Mouse (Mus musculus): ENCODE measurements around the gene Dennd5a. TPM values are rescaled to one million over a fixed set of nuclear protein-coding genes. Genes with fewer than 3 reads are reported as not detected.

The Dennd5a gene
- total and polyA plus RNA-seq, 3 experiments: 106 to 136 (median 106) TPM

DNA sequence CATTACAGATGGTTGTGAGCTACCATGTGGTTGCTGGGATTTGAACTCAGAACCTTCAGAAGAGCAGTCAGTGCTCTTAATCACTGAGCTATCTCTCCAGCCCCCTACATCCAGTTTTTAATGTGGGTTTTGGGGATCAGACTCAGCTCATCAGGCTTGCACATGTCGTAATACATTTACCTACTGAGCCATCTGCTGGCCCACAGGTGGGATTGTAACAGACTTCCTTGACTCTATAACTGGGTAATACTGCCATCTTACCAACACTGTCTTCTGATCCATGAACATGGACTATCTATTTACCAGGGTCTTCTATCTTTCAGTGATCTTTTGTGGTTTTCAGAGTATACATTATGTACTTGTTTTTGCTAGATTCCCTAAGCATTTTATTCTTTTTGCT lies 74.0 kb downstream of the Dennd5a start:
- TF ChIP-seq CTCF (IDR thresholded peaks at IDR 0.05) (peak; percentile 41), POLR2A (IDR thresholded peaks at IDR 0.05; ENCODE audit: insufficient read depth, low read depth, low read length) (no peak)
- Histone ChIP-seq H3K36me3 (ENCODE audit: control insufficient read depth, insufficient read depth, low read length) (no peaks in the 10 kb centered on the region), H3K27ac (no peak overlapping the region), H3K4me3 (no peak overlapping the region), H3K4me1 (ENCODE audit: control insufficient read depth, insufficient read depth, low read length) (no peaks in the 10 kb centered on the region), H3K79me2 (replicated peaks; ENCODE audit: control insufficient read depth, insufficient read depth, low read length) (no peaks in the 10 kb centered on the region), H3K9ac (ENCODE audit: low read depth, low read length) (no peak overlapping the region), H3K27me3 (ENCODE audit: control insufficient read depth, insufficient read depth, low read length) (no peaks in the 10 kb centered on the region)
- intact Hi-C loops (cut with DNase I): no loop called here
- no peak for DNase-seq
- WGBS: 89% methylated on average over 1 of the region's 1 CpGs

DNA sequence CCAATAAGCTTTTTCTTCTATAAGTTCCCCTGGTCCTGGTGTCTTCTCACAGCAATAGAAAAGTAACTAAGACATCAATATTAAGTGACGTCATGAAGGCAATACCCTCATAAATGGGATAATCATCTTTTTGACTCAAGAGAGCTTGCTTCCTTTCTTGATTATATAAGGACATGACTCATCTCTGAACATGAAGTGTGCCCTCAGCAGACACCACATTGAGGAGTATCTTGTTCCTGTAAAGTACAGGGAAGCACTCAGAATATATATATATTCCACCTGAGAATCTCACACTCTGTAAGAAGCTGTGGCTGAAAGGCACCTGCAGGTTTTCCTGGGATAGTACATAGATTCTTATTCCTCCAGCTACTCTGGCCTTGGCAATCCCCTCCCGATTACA lies 77.7 kb downstream of the Dennd5a start:
- intact Hi-C loops (cut with DNase I): no loop called here
- H3K27me3 ChIP-seq (ENCODE audit: control insufficient read depth, insufficient read depth, low read length): no peaks in the 10 kb centered on the region
- H3K4me3 ChIP-seq: no peak overlapping the region
- peaks cover 5% of the 10 kb centered on the region for H3K4me1 ChIP-seq (ENCODE audit: control insufficient read depth, insufficient read depth, low read length)
- H3K36me3 ChIP-seq (ENCODE audit: control insufficient read depth, insufficient read depth, low read length): no peaks in the 10 kb centered on the region
- H3K27ac ChIP-seq: no peak overlapping the region
- no peak for TF ChIP-seq POLR2A (IDR thresholded peaks at IDR 0.05; ENCODE audit: insufficient read depth, low read depth, low read length)
- TF ChIP-seq EP300 (IDR thresholded peaks at IDR 0.05; ENCODE audit: insufficient read depth, low read depth, low read length): no peak
- no peak for TF ChIP-seq CTCF (IDR thresholded peaks at IDR 0.05)
- H3K9ac ChIP-seq (ENCODE audit: low read depth, low read length): no peak overlapping the region
- WGBS: 64% methylated on average over 2 of the region's 2 CpGs
- no peaks in the 10 kb centered on the region for H3K79me2 ChIP-seq (replicated peaks; ENCODE audit: control insufficient read depth, insufficient read depth, low read length)
- no peak for DNase-seq

DNA sequence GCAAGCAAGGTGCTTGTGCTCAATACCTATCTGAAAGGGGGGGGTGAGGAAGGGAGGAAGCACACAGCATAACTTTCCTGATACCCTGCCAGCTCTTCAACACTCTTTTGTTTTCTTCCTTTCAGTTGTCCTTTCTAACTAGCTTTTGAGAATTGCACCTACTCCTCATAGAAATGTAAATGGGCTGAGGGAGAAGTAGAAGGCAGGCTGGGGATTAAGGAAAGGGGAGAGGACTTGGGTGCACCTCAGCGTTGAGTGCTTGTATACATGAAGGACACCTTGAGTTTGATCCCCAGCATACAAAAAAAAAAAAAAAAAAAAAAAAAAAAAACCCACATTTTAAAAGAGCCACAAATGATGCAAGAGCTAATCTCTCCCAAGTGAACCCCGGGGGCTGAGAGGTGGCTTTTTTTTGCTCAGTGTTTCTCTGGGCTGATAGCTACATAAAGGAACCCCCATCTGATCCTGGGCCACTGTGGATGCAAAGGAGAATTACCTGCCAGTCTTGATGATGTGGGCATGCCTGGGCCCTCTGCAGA lies 78.6 kb downstream of the Dennd5a start:
- intact Hi-C loops (cut with DNase I): no loop called here
- H3K9ac ChIP-seq (ENCODE audit: low read depth, low read length): no peak overlapping the region
- H3K79me2 ChIP-seq (replicated peaks; ENCODE audit: control insufficient read depth, insufficient read depth, low read length): no peaks in the 10 kb centered on the region
- peaks cover 5% of the 10 kb centered on the region for H3K4me1 ChIP-seq (ENCODE audit: control insufficient read depth, insufficient read depth, low read length)
- no peak for DNase-seq
- TF ChIP-seq CTCF (IDR thresholded peaks at IDR 0.05) (no peak), POLR2A (IDR thresholded peaks at IDR 0.05; ENCODE audit: insufficient read depth, low read depth, low read length) (no peak), EP300 (IDR thresholded peaks at IDR 0.05; ENCODE audit: insufficient read depth, low read depth, low read length) (no peak)
- 62% methylated on average over 2 of the region's 2 CpGs for WGBS
- no peaks in the 10 kb centered on the region for H3K36me3 ChIP-seq (ENCODE audit: control insufficient read depth, insufficient read depth, low read length)
- H3K4me3 ChIP-seq: no peak overlapping the region
- H3K27me3 ChIP-seq (ENCODE audit: control insufficient read depth, insufficient read depth, low read length): no peaks in the 10 kb centered on the region
- H3K27ac ChIP-seq: no peak overlapping the region

DNA sequence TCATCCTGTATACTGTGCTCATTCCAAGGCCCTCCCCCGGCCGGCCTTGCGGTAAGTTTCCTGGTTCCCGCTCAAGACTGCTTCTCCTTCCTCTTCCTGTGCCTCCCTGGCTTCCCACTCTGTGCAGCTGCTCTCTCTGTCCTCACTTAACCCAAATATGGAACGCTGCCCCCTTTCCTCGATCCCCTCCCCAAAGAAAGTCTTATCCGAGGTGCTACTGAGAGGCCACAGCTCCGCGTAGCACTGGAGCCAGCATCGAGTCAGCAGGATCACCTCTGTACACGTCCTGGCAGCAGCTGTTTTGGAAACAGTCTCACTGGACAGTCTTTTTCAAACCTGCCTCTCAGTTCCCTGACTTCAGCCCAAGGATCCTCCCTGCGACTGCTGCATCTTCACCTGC lies 81.1 kb downstream of the Dennd5a start:
- Histone ChIP-seq H3K9ac (ENCODE audit: low read depth, low read length) (0 out of 2 replicates have a peak overlapping the region, but pooled peaks have one; percentile 43), H3K4me3 (no peak overlapping the region), H3K4me1 (ENCODE audit: control insufficient read depth, insufficient read depth, low read length) (peaks cover 5% of the 10 kb centered on the region), H3K27me3 (ENCODE audit: control insufficient read depth, insufficient read depth, low read length) (no peaks in the 10 kb centered on the region), H3K36me3 (ENCODE audit: control insufficient read depth, insufficient read depth, low read length) (no peaks in the 10 kb centered on the region), H3K27ac (no peak overlapping the region), H3K79me2 (replicated peaks; ENCODE audit: control insufficient read depth, insufficient read depth, low read length) (no peaks in the 10 kb centered on the region)
- TF ChIP-seq CTCF (IDR thresholded peaks at IDR 0.05): no peak
- no peak for TF ChIP-seq EP300 (IDR thresholded peaks at IDR 0.05; ENCODE audit: insufficient read depth, low read depth, low read length)
- TF ChIP-seq POLR2A (IDR thresholded peaks at IDR 0.05; ENCODE audit: insufficient read depth, low read depth, low read length): no peak
- no peak for DNase-seq
- intact Hi-C loops (cut with DNase I): no loop called here
- WGBS: 16% methylated on average over 12 of the region's 12 CpGs

DNA sequence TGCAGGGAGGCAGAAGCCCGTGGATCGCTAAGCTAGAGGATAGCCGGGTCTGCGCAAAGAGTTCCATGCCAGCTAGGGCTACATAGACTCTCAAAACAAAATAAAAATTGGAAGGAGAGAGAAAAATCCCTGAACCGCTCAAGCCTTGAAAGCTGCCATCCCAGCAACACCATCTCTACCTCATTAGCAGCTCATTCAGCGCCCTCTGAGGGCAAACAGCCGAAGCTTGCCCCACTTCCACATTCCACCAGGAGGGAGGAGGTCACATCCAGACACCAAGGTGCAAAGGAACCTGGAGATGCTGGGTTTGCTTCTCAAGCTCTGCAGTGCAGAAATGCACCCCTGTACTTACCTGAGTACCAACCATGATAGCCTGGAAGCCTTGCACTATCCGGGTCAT lies 84.2 kb downstream of the Dennd5a start:
- peaks cover 5% of the 10 kb centered on the region for H3K4me1 ChIP-seq (ENCODE audit: control insufficient read depth, insufficient read depth, low read length)
- TF ChIP-seq POLR2A (IDR thresholded peaks at IDR 0.05; ENCODE audit: insufficient read depth, low read depth, low read length): no peak
- TF ChIP-seq CTCF (IDR thresholded peaks at IDR 0.05): peak; percentile 51
- no peaks in the 10 kb centered on the region for H3K79me2 ChIP-seq (replicated peaks; ENCODE audit: control insufficient read depth, insufficient read depth, low read length)
- no peak overlapping the region for H3K27ac ChIP-seq
- H3K4me3 ChIP-seq: no peak overlapping the region
- DNase-seq: no peak
- 79% methylated on average over 8 of the region's 8 CpGs for WGBS
- H3K9ac ChIP-seq (ENCODE audit: low read depth, low read length): no peak overlapping the region
- intact Hi-C loops (cut with DNase I): no loop called here
- no peaks in the 10 kb centered on the region for H3K27me3 ChIP-seq (ENCODE audit: control insufficient read depth, insufficient read depth, low read length)
- no peaks in the 10 kb centered on the region for H3K36me3 ChIP-seq (ENCODE audit: control insufficient read depth, insufficient read depth, low read length)

DNA sequence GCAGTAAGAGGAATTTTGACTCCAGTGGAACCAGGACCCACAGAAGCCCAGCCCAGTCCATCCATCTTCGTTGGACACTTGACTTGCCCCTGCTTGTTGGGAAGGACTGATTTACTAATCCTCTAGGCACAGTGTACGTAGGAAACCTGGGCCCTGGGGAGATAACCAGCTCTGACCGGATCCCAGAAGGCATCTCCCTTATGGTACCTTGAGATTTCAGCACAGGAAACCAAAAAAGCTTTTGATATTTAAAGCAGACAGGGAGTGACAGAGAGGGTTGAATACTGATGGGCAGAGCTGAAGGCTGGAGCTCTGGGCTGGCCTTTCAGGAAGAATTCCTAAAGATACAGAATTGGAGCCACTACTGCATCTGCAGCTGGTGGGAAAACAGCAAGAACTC lies 84.7 kb downstream of the Dennd5a start:
- WGBS: 56% methylated on average over 3 of the region's 3 CpGs
- intact Hi-C loops (cut with DNase I): no loop called here

More for the DNA sequence above, 84.7 kb downstream of the Dennd5a start:
- no peak for TF ChIP-seq CTCF (IDR thresholded peaks at IDR 0.05)
- TF ChIP-seq EP300 (IDR thresholded peaks at IDR 0.05; ENCODE audit: insufficient read depth, low read depth, low read length): no peak
- TF ChIP-seq POLR2A (IDR thresholded peaks at IDR 0.05; ENCODE audit: insufficient read depth, low read depth, low read length): no peak
- H3K4me1 ChIP-seq (ENCODE audit: control insufficient read depth, insufficient read depth, low read length): peaks cover 5% of the 10 kb centered on the region
- H3K4me3 ChIP-seq: no peak overlapping the region
- no peak overlapping the region for H3K27ac ChIP-seq
- no peak for DNase-seq
- H3K79me2 ChIP-seq (replicated peaks; ENCODE audit: control insufficient read depth, insufficient read depth, low read length): no peaks in the 10 kb centered on the region
- H3K9ac ChIP-seq (ENCODE audit: low read depth, low read length): no peak overlapping the region
- no peaks in the 10 kb centered on the region for H3K27me3 ChIP-seq (ENCODE audit: control insufficient read depth, insufficient read depth, low read length)
- no peaks in the 10 kb centered on the region for H3K36me3 ChIP-seq (ENCODE audit: control insufficient read depth, insufficient read depth, low read length)
